Mouse (Mus musculus) limb, embryonic 11.5 days (tissue): ENCODE measurements around the gene Aldh3a1. TPM values are rescaled to one million over a fixed set of nuclear protein-coding genes. Genes with fewer than 3 reads are reported as not detected.

Source experiments
- ATAC-seq: fragments of 200-750 bp; cut with Nextera tagmentation; 2 replicates; pipeline ENCODE4 v1.8.0; 2017; ENCODE audit warnings: low read depth; ENCODE audit not compliant: insufficient number of reproducible peaks, low FRiP score, low TSS enrichment
- DNase-seq: peaks from one replicate; pipeline ENCODE4 v3.0.0-alpha.2; 2015; ENCODE audit warnings: low spot score
- H3K27ac ChIP-seq: fragments of 300-500 bp; sonication (generic); replicated peaks from 2 replicates; pipeline ENCODE4 v1.5.1; 2014; ENCODE audit warnings: low read depth, mild to moderate bottlenecking, low read length
- H3K27me3 ChIP-seq: fragments of 300-500 bp; sonication (generic); 2 replicates; pipeline ENCODE4 v1.6.1; 2014; ENCODE audit warnings: mild to moderate bottlenecking, low read length, mixed read lengths; ENCODE audit not compliant: control insufficient read depth, insufficient read depth
- H3K36me3 ChIP-seq: fragments of 300-500 bp; sonication (generic); 2 replicates; pipeline ENCODE4 v1.6.1; 2014; ENCODE audit warnings: mild to moderate bottlenecking, low read length, moderate library complexity, mixed read lengths; ENCODE audit not compliant: control insufficient read depth, insufficient read depth
- H3K4me1 ChIP-seq: fragments of 300-500 bp; sonication (generic); 2 replicates; pipeline ENCODE4 v1.6.1; 2014; ENCODE audit warnings: low read length, mixed read lengths; ENCODE audit not compliant: control insufficient read depth, insufficient read depth
- H3K4me2 ChIP-seq: fragments of 300-500 bp; sonication (generic); 2 replicates; pipeline ENCODE4 v1.6.1; 2014; ENCODE audit warnings: low read depth, mild to moderate bottlenecking, moderate library complexity; ENCODE audit not compliant: severe bottlenecking
- H3K4me3 ChIP-seq: fragments of 300-500 bp; sonication (generic); 2 replicates; pipeline ENCODE4 v1.5.1; 2014; ENCODE audit warnings: low read depth, low read length
- H3K9ac ChIP-seq: fragments of 300-500 bp; sonication (generic); 2 replicates; pipeline ENCODE4 v1.6.1; 2014; ENCODE audit warnings: mild to moderate bottlenecking, low read length
- H3K9me3 ChIP-seq: fragments of 300-500 bp; sonication (generic); 2 replicates; pipeline ENCODE4 v1.6.1; 2016; ENCODE audit warnings: low read length; ENCODE audit not compliant: control insufficient read depth
- WGBS: fragments of 180-500 bp; shearing (Covaris S2); extraction: QIAGEN DNeasy Blood & Tissue Kit; methylation state at CpG from one replicate; pipeline ENCODE4 v1.1.7; 2014; 5-methylcytosine and 5-hydroxymethylcytosine counted together
- polyA plus RNA-seq: library from polyadenylated mRNA; unstranded; fragments of >200 nt; fragmentation: Nextera tagmentation; extraction: Ambion mirVana; gene quantifications from 2 replicates; pipeline ENCODE4 v1.2.1, GENCODE M21; 2014

Gene Aldh3a1
- polyA plus RNA-seq, 1 experiment from 2014 or later, result 0.44 TPM

GRCm38 (mm10) chr11:61266551-61267533, 59.5 kb downstream of the Aldh3a1 start, which contains the start of gene Aldh3a2:
Aldh3a2 (minus strand) TSS chr11:61267464.
- DNase-seq (peak; percentile 94), ATAC-seq (peak; percentile 99)
- peak within 1 kb of the TSS; percentile 76 for H3K4me2 ChIP-seq
- H3K9me3 ChIP-seq, result no peaks in the 10 kb centered on the region
- H3K36me3 ChIP-seq, result 0 out of 2 replicates have a peak, but pooled peaks cover 1% of the 10 kb centered on the region
- H3K27me3 ChIP-seq, result no peaks in the 10 kb centered on the region
- peak within 1 kb of the TSS; percentile 78 for H3K4me3 ChIP-seq
- peak within 1 kb of the TSS; percentile 89 for H3K9ac ChIP-seq
- under 1% methylated on average over 58 of the region's 58 CpGs for WGBS
- H3K4me1 ChIP-seq, result no peaks in the 10 kb centered on the region
- peak within 1 kb of the TSS; percentile 81 for H3K27ac ChIP-seq

Other genes starting within 250 kb of the Aldh3a1 start
- gene Kcnj12, start 185.0 kb upstream of the Aldh3a1 start, polyA plus RNA-seq, result 0.08 TPM in 1 of 2 replicates, not detected in the other
- gene Tnfrsf13b, start 80.8 kb upstream of the Aldh3a1 start, polyA plus RNA-seq, result 0.89 and 0.99 TPM in 2 replicates
- 186 and 194 TPM in 2 replicates for gene Usp22, start 32.5 kb upstream of the Aldh3a1 start, polyA plus RNA-seq
- 16.8 and 19.7 TPM in 2 replicates for gene Aldh3a2, start 59.9 kb downstream of the Aldh3a1 start, polyA plus RNA-seq
- not detected in 2 replicates for gene Slc47a2, start 135.3 kb downstream of the Aldh3a1 start, polyA plus RNA-seq
- gene Slc47a1, start 170.8 kb downstream of the Aldh3a1 start, polyA plus RNA-seq, result 0.05 TPM in 1 of 2 replicates, not detected in the other
- gene Rnf112, start 246.6 kb downstream of the Aldh3a1 start, polyA plus RNA-seq, result 0.13 TPM in 1 of 2 replicates, not detected in the other